Mouse (Mus musculus) heart, embryonic 12.5 days (tissue): ENCODE data around the gene Gbgt1. TPM values are rescaled to one million over a fixed set of nuclear protein-coding genes. Genes with fewer than 3 reads are reported as not detected.

Source experiments
- ATAC-seq: fragments of 200-750 bp; cut with Nextera tagmentation; 2 replicates; pipeline ENCODE4 v1.8.0; 2017; ENCODE audit warnings: moderate TSS enrichment, moderate library complexity; ENCODE audit not compliant: insufficient number of reproducible peaks, low FRiP score
- H3K27ac ChIP-seq: fragments of 300-500 bp; sonication (generic); 2 replicates; pipeline ENCODE4 v1.5.1; 2016; ENCODE audit warnings: mild to moderate bottlenecking, moderate library complexity; ENCODE audit not compliant: poor library complexity, severe bottlenecking
- H3K27me3 ChIP-seq: fragments of 300-500 bp; sonication (generic); replicated peaks from 2 replicates; pipeline ENCODE4 v1.6.1; 2016; ENCODE audit warnings: mild to moderate bottlenecking, moderate library complexity
- H3K36me3 ChIP-seq: fragments of 300-500 bp; sonication (generic); 2 replicates; pipeline ENCODE4 v1.6.1; 2016; ENCODE audit warnings: mild to moderate bottlenecking, moderate library complexity
- H3K4me1 ChIP-seq: fragments of 300-500 bp; sonication (generic); replicated peaks from 2 replicates; pipeline ENCODE4 v1.6.1; 2016; ENCODE audit warnings: mild to moderate bottlenecking
- H3K4me2 ChIP-seq: fragments of 300-500 bp; sonication (generic); 2 replicates; pipeline ENCODE4 v1.6.1; 2016; ENCODE audit warnings: mild to moderate bottlenecking, moderate library complexity
- H3K4me3 ChIP-seq: fragments of 300-500 bp; sonication (generic); 2 replicates; pipeline ENCODE4 v1.5.1; 2016; ENCODE audit warnings: mild to moderate bottlenecking
- H3K9ac ChIP-seq: fragments of 300-500 bp; sonication (generic); 2 replicates; pipeline ENCODE4 v1.6.1; 2016; ENCODE audit warnings: mild to moderate bottlenecking, moderate library complexity
- H3K9me3 ChIP-seq: fragments of 300-500 bp; sonication (generic); replicated peaks from 2 replicates; pipeline ENCODE4 v1.6.1; 2016; ENCODE audit warnings: mild to moderate bottlenecking, moderate library complexity
- WGBS: fragments of 180-500 bp; shearing (Covaris S2); methylation state at CpG from one replicate; pipeline ENCODE4 v1.1.7; 2016; 5-methylcytosine and 5-hydroxymethylcytosine counted together
- polyA plus RNA-seq: library from polyadenylated mRNA; unstranded; fragments of >200 nt; fragmentation: Nextera tagmentation; extraction: Ambion mirVana; gene quantifications from 2 replicates; pipeline ENCODE4 v1.2.1, GENCODE M21; 2016

The Gbgt1 gene
- polyA plus RNA-seq, 1 experiment from 2014 or later = 0.28 TPM

GRCm38 (mm10) chr2:28521571-28522151 is 25.0 kb downstream of the Gbgt1 start:
- no peak overlapping the region for H3K4me2 ChIP-seq
- H3K27ac ChIP-seq = no peak overlapping the region
- H3K4me3 ChIP-seq = no peak overlapping the region
- WGBS = 84% methylated on average over 6 of the region's 6 CpGs
- ATAC-seq = no peak
- no peaks in the 10 kb centered on the region for H3K36me3 ChIP-seq
- peaks cover 38% of the 10 kb centered on the region for H3K4me1 ChIP-seq
- H3K27me3 ChIP-seq = no peaks in the 10 kb centered on the region
- H3K9me3 ChIP-seq = no peaks in the 10 kb centered on the region
- no peak overlapping the region for H3K9ac ChIP-seq

- no peaks in the 10 kb centered on the region for H3K9me3 ChIP-seq
- no peak overlapping the region for H3K4me3 ChIP-seq
- H3K4me1 ChIP-seq = peaks cover 41% of the 10 kb centered on the region
- H3K4me2 ChIP-seq = no peak overlapping the region
- H3K9ac ChIP-seq = no peak overlapping the region
- no peak for ATAC-seq
- no peaks in the 10 kb centered on the region for H3K27me3 ChIP-seq
- H3K36me3 ChIP-seq = no peaks in the 10 kb centered on the region
- no peak overlapping the region for H3K27ac ChIP-seq
- 82% methylated on average over 4 of the region's 4 CpGs for WGBS
Measured at GRCm38 (mm10) chr2:28522166-28522565, 25.5 kb downstream of the Gbgt1 start.

- 24% methylated on average over 5 of the region's 5 CpGs for WGBS
- H3K4me3 ChIP-seq = no peak overlapping the region
- peak overlapping the region; percentile 37 for H3K27ac ChIP-seq
- H3K36me3 ChIP-seq = no peaks in the 10 kb centered on the region
- H3K9ac ChIP-seq = no peak overlapping the region
- H3K9me3 ChIP-seq = no peaks in the 10 kb centered on the region
- peak; percentile 83 for ATAC-seq
- no peaks in the 10 kb centered on the region for H3K27me3 ChIP-seq
- H3K4me2 ChIP-seq = no peak overlapping the region
- peaks cover 37% of the 10 kb centered on the region for H3K4me1 ChIP-seq
Measured at GRCm38 (mm10) chr2:28523643-28524117, 27.0 kb downstream of the Gbgt1 start.

GRCm38 (mm10) chr2:28524406-28524805 is 27.7 kb downstream of the Gbgt1 start:
- H3K4me1 ChIP-seq = peaks cover 38% of the 10 kb centered on the region
- no peaks in the 10 kb centered on the region for H3K36me3 ChIP-seq
- peak overlapping the region; percentile 67; the same call in 1 of the 2 replicates for H3K27ac ChIP-seq

GRCm38 (mm10) chr2:28525219-28525942 is 28.7 kb downstream of the Gbgt1 start:
- peak overlapping the region; percentile 67 for H3K27ac ChIP-seq
- H3K9me3 ChIP-seq = no peaks in the 10 kb centered on the region
- ATAC-seq = peak; percentile 91
- H3K27me3 ChIP-seq = no peaks in the 10 kb centered on the region
- WGBS = 19% methylated on average over 11 of the region's 11 CpGs
- H3K4me3 ChIP-seq = no peak overlapping the region
- peak overlapping the region; percentile 17 for H3K4me2 ChIP-seq
- no peaks in the 10 kb centered on the region for H3K36me3 ChIP-seq
- peak overlapping the region; percentile 9; the same call in 1 of the 2 replicates for H3K9ac ChIP-seq
- H3K4me1 ChIP-seq = peaks cover 41% of the 10 kb centered on the region

More at GRCm38 (mm10) chr2:28524406-28524805, 27.7 kb downstream of the Gbgt1 start:
- Histone ChIP-seq H3K9ac (no peak overlapping the region), H3K9me3 (no peaks in the 10 kb centered on the region), H3K4me3 (no peak overlapping the region), H3K4me2 (no peak overlapping the region), H3K27me3 (no peaks in the 10 kb centered on the region)
- ATAC-seq = no peak
- WGBS = 84% methylated on average over 10 of the region's 10 CpGs

- no peaks in the 10 kb centered on the region for H3K9me3 ChIP-seq
- no peak overlapping the region for H3K4me3 ChIP-seq
- WGBS = 47% methylated on average over 12 of the region's 12 CpGs
- H3K27me3 ChIP-seq = no peaks in the 10 kb centered on the region
- peaks cover 41% of the 10 kb centered on the region for H3K4me1 ChIP-seq
- no peak for ATAC-seq
- no peaks in the 10 kb centered on the region for H3K36me3 ChIP-seq
- peak overlapping the region; percentile 17; the same call in 1 of the 2 replicates for H3K4me2 ChIP-seq
- H3K9ac ChIP-seq = peak overlapping the region; percentile 9; the same call in 1 of the 2 replicates
- peak overlapping the region; percentile 67 for H3K27ac ChIP-seq
Measured at GRCm38 (mm10) chr2:28525943-28526876, 29.5 kb downstream of the Gbgt1 start.

- H3K4me2 ChIP-seq = no peak overlapping the region
- peaks cover 53% of the 10 kb centered on the region for H3K4me1 ChIP-seq
- H3K36me3 ChIP-seq = no peaks in the 10 kb centered on the region
- H3K9me3 ChIP-seq = no peaks in the 10 kb centered on the region
- 78% methylated on average over 20 of the region's 20 CpGs for WGBS
- H3K4me3 ChIP-seq = no peak overlapping the region
- no peak for ATAC-seq
- H3K27ac ChIP-seq = no peak overlapping the region
- H3K9ac ChIP-seq = no peak overlapping the region
- no peaks in the 10 kb centered on the region for H3K27me3 ChIP-seq
Measured at GRCm38 (mm10) chr2:28527436-28528353, 31.0 kb downstream of the Gbgt1 start.

GRCm38 (mm10) chr2:28528354-28528730 is 31.7 kb downstream of the Gbgt1 start:
- Histone ChIP-seq H3K4me3 (no peak overlapping the region), H3K36me3 (no peaks in the 10 kb centered on the region), H3K27me3 (no peaks in the 10 kb centered on the region), H3K4me1 (peaks cover 56% of the 10 kb centered on the region), H3K4me2 (no peak overlapping the region), H3K9ac (no peak overlapping the region), H3K27ac (no peak overlapping the region), H3K9me3 (no peaks in the 10 kb centered on the region)
- ATAC-seq = no peak
- 81% methylated on average over 7 of the region's 7 CpGs for WGBS

GRCm38 (mm10) chr2:28529856-28530255 is 33.2 kb downstream of the Gbgt1 start:
- Histone ChIP-seq H3K36me3 (no peaks in the 10 kb centered on the region), H3K9me3 (no peaks in the 10 kb centered on the region), H3K27ac (no peak overlapping the region), H3K4me3 (no peak overlapping the region), H3K9ac (no peak overlapping the region), H3K4me2 (no peak overlapping the region), H3K27me3 (no peaks in the 10 kb centered on the region), H3K4me1 (peaks cover 56% of the 10 kb centered on the region)
- ATAC-seq = no peak
- WGBS = 73% methylated on average over 4 of the region's 4 CpGs

GRCm38 (mm10) chr2:28530311-28530710 is 33.6 kb downstream of the Gbgt1 start:
- Histone ChIP-seq H3K36me3 (no peaks in the 10 kb centered on the region), H3K4me3 (no peak overlapping the region), H3K27ac (no peak overlapping the region), H3K4me2 (no peak overlapping the region), H3K4me1 (peaks cover 56% of the 10 kb centered on the region), H3K9me3 (no peaks in the 10 kb centered on the region), H3K9ac (no peak overlapping the region), H3K27me3 (no peaks in the 10 kb centered on the region)
- WGBS = 68% methylated on average over 7 of the region's 7 CpGs
- no peak for ATAC-seq
